Mouse (Mus musculus) retina, adult 2 months (tissue): ENCODE measurements at regions not wholly inside any gene's neighbourhood (a gene's known extent, or its start where the extent isn't known, plus 50 kb on each side); places are given as distances from the start of the nearest gene placed in this dataset.

Experiments used
- DNase-seq: peaks from one replicate; pipeline ENCODE4 v3.0.0-alpha.2; 2012; ENCODE audit warnings: low read depth, low spot score

GRCm38 (mm10) chr12:106186501-106186900, 176.5 kb downstream of the Vrk1 start:
- no peak for DNase-seq

DNA sequence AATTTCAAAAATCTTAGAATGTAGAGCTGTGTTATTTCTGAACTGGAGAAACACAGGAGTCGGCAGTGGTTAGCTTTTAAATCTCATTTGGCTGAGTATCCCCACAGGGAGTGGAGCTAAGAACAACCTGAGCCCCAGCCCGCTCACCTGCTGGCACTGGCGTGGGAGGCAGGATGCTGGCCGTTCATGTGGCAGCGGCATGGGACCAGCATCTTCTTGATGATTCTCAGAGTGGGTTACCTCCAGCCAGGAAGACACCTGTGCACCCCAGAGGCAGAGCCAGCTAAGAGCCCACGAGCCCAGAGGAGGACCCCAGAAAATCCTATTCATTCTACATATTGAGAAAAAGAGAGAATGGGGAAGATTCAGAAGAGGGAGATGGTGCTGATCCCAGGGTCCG, 181.7 kb downstream of the Vrk1 start:
- DNase-seq = no peak

GRCm38 (mm10) chr12:106199302-106199701, 189.3 kb downstream of the Vrk1 start:
- no peak for DNase-seq

GRCm38 (mm10) chr12:106203526-106203925, 193.5 kb downstream of the Vrk1 start:
- no peak for DNase-seq

GRCm38 (mm10) chr12:106210959-106211358, 200.9 kb downstream of the Vrk1 start:
- no peak for DNase-seq

DNA sequence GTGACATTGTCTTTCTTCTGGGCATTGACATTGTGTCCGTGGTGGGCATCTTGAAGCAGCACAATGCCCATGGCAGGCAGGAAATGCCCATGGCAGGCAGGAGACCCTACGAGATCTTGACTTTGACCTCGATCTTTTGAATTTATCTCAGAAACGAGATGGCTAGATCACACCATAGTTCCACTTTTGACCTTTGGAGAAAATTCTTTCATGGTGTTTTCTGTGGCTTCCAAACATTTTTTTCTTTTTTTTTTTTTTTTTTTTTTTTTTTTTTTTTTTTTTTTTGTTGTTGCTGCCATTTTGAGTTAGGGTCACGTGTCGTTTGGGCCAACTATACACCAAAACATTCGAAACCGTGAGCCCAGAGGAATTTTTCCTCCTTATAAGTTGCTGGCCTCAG, 201.5 kb downstream of the Vrk1 start:
- DNase-seq = no peak

- no peak for DNase-seq
Observed at GRCm38 (mm10) chr12:106212397-106212796, 202.4 kb downstream of the Vrk1 start.

DNA sequence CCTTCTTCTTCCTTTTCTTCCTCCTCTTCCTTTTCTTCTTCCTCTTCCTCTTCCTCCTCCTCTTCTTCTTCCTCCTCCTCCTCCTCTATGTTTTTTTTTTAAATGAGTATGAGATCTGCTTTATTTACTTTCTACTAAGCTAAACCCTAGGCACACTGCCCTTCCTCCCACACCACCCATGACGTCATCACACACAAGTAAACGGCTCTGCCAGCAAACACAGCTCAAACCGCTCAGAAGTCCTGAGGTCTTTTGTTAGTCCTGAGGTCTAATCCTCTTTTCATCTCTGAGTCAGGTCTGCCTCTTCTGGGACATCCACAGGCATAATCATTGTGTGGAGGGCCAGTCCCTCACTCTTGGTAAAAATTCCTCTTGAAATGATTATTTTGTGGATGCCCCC, 210.0 kb downstream of the Vrk1 start:
- no peak for DNase-seq

DNA sequence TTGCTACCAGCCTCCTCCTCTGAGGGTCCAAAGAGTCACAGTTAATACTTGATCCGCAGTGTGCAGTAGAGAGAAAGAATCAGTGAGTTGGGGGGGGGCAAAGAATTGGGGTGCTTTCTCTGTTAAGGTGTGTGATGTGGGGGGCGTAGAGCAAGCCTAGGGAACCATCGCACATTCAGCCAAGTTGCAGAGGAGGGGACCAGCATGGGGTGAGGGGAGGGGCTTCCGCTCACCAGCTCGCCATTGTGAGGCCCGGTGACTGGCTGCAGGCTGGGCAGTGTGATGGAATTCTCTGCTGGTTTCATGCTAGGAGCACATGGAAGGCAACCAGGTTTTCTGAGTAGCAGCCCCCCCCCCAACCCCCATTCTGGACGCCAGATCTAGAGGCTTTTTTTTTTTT, 216.2 kb downstream of the Vrk1 start:
- DNase-seq = no peak

- DNase-seq = no peak
Observed at GRCm38 (mm10) chr12:106226776-106227562, 216.9 kb downstream of the Vrk1 start.

DNA sequence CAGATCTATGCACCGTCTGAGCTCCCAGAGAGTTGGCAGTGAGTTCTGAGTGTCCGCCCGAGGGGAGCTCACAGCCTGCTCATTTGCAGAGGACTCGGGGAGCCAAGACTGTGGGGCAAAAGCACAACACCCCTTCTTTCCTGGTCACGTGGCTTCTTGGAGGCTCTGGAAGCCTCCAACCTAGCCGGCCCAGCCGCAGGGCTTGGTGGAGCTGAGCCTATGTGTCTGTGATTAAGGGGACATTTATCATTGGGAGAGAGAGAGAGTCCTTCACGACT, 217.5 kb downstream of the Vrk1 start:
- no peak for DNase-seq

DNA sequence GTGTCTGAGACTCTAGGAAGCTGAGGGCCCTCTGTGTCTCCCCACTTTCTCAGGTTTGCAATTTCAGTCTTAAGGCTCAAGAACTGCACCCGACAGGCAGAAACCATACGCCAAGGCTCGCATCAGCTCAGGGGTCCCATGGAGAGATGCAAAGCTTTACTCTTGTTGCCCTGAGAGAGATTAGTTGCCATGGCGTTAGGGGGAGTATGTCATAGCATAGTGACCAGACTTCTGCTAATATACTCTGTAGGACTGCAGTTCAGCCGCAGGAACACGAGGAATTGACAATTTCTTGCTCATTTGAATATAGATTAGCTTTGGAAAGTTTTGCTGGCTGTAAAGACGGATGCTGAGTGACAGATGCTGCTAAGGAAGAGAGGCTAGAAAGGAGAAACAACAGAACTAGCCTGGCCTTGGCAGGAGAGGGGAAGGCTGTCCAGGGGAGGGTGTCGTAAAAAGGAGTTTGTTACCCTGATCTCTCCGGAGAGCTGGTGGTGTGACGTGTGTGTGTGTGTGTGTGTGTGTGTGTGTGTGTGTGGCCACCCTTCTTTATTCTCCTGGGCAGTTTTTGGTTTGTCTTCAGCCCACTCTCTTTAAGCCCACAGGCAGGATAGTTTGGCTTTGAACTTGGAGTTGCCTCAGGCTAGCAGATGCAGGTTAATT, 235.3 kb downstream of the Vrk1 start:
- DNase-seq = no peak

DNA sequence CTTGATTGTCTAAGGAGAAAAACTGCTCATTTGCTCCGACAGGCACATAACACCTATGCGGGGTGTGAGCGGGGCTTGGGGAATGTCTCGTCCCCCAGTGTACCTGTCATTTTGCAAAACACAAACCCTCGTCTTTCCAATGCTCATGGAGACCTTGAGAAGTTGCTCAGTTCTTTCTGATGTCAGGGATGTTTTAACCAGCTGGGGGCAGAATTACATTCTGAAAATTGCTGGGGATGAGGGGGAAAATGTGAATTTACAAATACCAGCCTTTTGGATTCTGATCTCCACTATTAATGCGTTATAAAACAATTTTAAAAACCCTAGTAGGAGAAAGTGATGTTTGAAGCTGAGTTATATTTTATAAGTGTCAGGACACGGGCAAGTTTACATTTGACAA, 263.6 kb downstream of the Vrk1 start:
- DNase-seq = no peak

GRCm38 (mm10) chr12:106277886-106278285, 267.9 kb downstream of the Vrk1 start:
- DNase-seq = no peak

DNA sequence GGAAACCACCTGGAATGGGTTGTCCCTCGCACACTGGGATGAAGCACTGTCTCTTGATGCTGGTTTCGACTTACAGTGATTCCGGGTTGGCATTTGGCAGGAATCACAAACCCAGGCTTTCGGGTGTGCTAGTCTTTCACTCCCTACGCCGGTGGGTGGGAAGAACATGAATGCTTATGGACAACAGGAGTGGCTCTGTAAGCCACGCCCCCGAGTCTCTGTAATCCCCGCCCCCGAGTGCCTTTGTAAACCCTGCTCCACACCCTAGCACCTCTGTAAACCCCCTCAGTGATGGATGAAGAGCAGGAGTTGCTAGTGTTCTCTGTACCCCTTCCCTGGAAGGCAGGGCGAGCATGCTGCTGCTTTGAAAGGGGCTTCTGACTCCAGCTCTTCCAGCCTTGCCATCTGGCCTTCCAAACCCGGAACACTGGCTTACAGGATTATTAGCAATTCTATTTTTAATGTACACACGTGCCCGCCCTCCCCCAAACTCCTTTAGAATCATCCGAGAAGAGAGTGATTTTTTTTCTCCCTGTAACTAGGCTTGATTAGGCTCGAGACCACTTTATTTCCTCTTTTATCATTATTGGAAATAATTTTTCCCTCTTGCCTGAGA, 272.6 kb downstream of the Vrk1 start:
- DNase-seq = no peak

DNA sequence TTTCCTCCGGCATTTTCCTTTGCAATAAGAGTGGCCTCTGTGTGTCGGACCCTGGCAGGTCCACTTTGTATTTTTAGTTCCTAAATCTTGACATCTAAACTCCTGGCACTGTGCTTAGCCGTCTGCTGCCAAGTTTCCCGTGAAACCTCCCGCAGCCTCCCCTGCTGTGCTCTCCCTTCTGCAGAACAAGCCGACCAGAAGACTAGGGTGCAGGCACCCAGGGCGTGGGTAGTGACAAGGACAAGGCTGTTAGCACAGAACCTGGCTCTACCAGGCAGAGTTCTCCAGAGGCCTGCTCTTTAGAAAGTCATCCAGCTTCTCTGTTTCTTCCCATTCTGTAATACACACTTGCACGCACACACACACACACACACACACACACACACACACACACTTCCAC, 274.8 kb downstream of the Vrk1 start:
- no peak for DNase-seq

GRCm38 (mm10) chr12:106288791-106289515, 278.9 kb downstream of the Vrk1 start:
- no peak for DNase-seq

- DNase-seq = no peak
Observed at GRCm38 (mm10) chr12:106291476-106292046, 281.5 kb downstream of the Vrk1 start.

DNA sequence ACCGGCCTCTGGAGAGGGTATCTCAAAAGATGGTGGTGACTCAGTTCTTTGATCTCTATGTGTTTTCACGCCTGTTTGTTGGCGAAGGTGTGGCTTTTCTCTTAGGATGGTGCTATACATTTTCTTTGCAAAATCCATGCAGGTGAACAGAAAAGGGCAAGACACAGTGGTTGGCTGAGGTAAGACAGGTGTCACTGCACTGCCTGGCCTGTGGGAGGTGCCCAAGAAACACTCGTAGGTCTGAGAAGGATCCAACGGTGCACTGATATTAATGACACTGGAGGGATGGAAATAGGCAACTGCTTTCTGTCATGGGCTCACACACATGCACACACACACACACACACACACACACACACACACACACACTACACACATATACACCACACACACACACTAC, 283.1 kb downstream of the Vrk1 start:
- DNase-seq = no peak

DNA sequence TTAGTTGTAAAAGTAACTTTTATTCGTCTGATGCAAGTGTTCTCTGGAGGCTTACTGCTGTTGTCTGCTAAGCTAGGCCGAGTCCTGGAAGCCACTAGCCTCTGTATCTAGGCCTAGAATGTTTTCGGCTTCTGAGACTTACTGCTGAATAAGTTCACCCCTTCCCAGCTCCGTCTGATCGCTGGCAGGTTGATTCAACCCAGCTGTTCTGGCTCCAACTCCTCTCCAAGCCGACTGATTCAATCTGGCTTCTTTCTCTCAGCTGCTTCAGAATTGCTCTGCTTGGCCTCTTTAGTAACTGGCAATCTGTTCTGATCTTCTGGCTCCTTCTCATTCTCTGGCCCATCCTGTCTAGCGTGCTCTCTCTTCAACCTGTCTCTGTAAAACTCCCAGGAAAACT, 285.6 kb downstream of the Vrk1 start:
- no peak for DNase-seq

DNA sequence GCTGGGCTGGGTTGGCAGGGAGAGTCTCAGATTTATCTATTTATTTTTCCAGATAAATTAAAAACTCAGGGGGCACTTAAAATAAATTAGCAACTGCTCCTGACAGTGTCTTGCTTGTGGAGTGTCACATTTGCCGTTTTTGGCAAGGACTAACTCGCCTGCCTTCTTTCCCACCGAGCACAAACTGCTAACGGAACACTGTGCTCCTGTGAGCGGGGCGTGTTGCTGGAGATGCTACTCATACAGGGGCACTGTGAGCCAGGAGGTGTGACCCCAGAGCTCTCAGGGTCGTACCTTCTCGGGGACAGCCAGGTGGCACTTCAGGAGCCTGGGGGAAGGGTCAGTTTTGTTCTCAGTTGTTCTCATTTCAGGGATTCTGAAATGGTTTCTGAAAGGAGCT, 292.6 kb downstream of the Vrk1 start:
- no peak for DNase-seq

DNA sequence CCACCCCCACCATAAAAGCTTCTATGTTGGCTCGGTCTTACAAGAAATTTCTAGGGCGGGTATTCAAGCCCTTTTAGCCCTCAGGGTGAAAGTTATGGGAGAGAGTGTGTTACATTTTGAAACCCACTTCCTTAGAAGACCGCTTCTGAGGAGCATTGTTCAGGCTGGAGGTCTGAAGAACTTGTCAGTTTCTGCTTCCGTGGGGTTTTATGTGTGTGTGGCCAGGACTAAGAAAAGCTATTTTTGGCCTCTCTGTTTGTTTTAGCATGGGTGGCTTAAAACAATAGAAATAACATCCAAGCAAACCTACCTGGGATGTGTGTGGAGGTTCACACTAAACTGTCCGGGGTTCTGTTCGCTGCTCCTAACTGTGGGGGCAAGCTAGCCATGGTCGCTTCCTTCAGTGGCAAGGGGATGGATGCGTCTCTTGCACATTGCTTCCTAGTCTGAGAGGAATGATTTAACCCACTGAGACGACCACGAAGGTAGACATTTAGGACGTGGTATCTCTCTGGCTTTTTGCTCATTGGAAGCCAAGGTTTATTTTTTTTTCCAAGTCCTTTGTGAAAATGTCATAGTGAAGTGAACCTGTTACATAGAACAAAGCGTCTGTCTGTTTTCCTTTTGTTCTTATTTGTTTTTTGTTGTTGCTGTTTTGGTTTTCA, 298.4 kb downstream of the Vrk1 start:
- no peak for DNase-seq
